ENCODE assay signal across 18 mouse cellular contexts in genomic region chr1:79736408-79736807, GRCm38 (mm10). TPM values are rescaled to one million over a fixed set of nuclear protein-coding genes. Genes with fewer than 3 reads are reported as not detected.
DNase-seq lines count a peak whose midpoint lies in the region; ATAC-seq lines count a peak whose summit lies in the region.
"Had no signal": no experiment of that assay in that cellular context is flagged by ENCODE, and none has a peak within 500 bp of the region (broad histone marks: within the 10 kb centered on the region; RNA-seq: fewer than 3 reads in every experiment).

No protein-coding gene starts in this region.

- peak; percentile 39 for ATAC-seq in frontal cortex, adult (ENCODE audit: low TSS enrichment)
- ATAC-seq: activated CD4-positive, CD25-positive, alpha-beta regulatory T cell, adult 4 months; forebrain, embryonic 13.5 days; forebrain, embryonic 15.5 days; forebrain, postnatal 0 days; Patski had no signal

- DNase-seq in frontal cortex, postnatal 14 days (ENCODE audit: low spot score in 2 of 2): no peak
- peak; percentile 52 for DNase-seq in 3T3-L1 (ENCODE audit: low read depth, low spot score)
- DNase-seq in large intestine, adult 2 months (ENCODE audit: low read depth, low spot score): peak; percentile 64
- DNase-seq in lung, postnatal 4 days: no peak
- no peak for DNase-seq in adrenal gland, adult 8-10 months
- DNase-seq: adrenal gland, postnatal 14 days; adrenal gland, postnatal 36 days; cerebellum, adult 11-12 months; cerebellum, adult 2 months; cerebellum, adult 9-10 months; cerebellum, postnatal 10 days; cerebellum, postnatal 25 days; forebrain, postnatal 0 days had no signal

- WGBS in large intestine, adult 2 months: 39% methylated on average over 3 of the region's 3 CpGs

RNA-seq across cellular contexts. Expression of gene Mrpl44, which starts 39.4 kb away (rescaled TPM):
- 10.1 and 12.1 TPM in 2 replicates for polyA plus RNA-seq in large intestine, adult 2 months (2012; rRNA removed)
- total RNA-seq in adrenal gland, adult 8-10 months (2022): 10 to 100 TPM; 47.6 to 68.9 (median 55.5) TPM

RNA-seq across cellular contexts. Expression of gene Wdfy1, which starts 39.5 kb away (rescaled TPM):
- 27.0 and 53.8 TPM in 2 replicates for polyA plus RNA-seq in large intestine, adult 2 months (2012; rRNA removed)
- 10 to 100 TPM; 49.9 to 67.8 (median 54.9) TPM for total RNA-seq in adrenal gland, adult 8-10 months (2022)

Comparison
In these comparisons a context has a peak if more than half of its experiments do, and no peak if none do; other contexts are left out.
1. DNase-seq: peak in 3T3-L1 (single experiment) and large intestine, adult 2 months (single experiment); none in frontal cortex, postnatal 14 days (0 of 2), lung, postnatal 4 days (0 of 2) and adrenal gland, adult 8-10 months (single experiment).